Mouse (Mus musculus): Measurements from ENCODE around the gene Fam3b. TPM values are rescaled to one million over a fixed set of nuclear protein-coding genes. Genes with fewer than 3 reads are reported as not detected.

Fam3b gene
- polyA plus RNA-seq, 1 experiment: not detected

DNA sequence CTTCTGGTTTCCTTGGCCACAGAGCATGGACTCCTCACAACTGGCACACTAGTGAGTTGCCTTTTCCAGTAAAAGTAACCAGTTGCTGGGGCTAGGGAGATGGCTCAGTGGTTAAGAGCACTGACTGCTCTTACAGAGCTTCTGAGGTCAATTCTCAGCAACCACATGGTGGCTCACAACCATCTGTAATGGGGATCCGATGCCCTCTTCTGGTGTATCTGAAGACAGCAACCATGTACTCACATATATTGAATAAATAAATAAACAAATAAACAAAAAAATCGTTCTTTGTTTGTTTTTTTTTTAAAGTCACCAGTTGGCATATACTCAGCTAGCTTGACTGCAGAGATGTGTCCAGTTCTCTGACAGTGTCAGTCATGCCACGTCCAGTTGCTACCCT is 1.7 kb upstream of the Fam3b start:
- no peak for TF ChIP-seq MAX (IDR thresholded peaks at IDR 0.05)
- TF ChIP-seq CTCF (IDR thresholded peaks at IDR 0.05; ENCODE audit: control insufficient read depth, insufficient read depth, insufficient read length): no peak

DNA sequence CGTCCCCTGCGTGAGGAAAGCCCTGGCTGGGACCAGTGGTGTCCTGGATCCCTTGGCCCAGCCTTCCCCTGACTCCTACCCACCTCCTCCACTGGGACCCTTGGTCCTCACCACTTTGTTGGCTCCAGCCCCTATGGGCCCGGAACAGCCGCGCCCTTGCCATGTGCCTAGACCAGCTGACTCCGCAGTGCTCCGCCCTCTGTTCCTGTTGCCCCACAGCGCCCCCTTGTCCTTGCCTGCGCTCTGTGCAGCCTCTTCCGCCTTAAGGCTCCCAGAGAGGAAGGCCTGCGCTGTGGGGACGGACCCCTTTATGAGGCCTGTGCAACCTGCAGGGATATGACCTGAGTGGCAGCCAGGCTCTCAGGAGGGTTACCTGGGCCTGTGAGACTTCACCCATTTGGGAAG is 2.3 kb downstream of the Fam3b start:
- Histone ChIP-seq H3K27me3 (ENCODE audit: control insufficient read depth, insufficient read depth, insufficient read length) (no peaks in the 10 kb centered on the region), H3K36me3 (ENCODE audit: control insufficient read depth, insufficient read depth) (no peaks in the 10 kb centered on the region), H3K79me3 (ENCODE audit: low read depth) (no peaks in the 10 kb centered on the region), H3K4me3 (ENCODE audit: insufficient read depth, poor library complexity, severe bottlenecking) (no peak overlapping the region), H3ac (ENCODE audit: control insufficient read depth, insufficient read length, low read depth) (no peak overlapping the region), H3K79me2 (ENCODE audit: control insufficient read depth, insufficient read depth) (no peaks in the 10 kb centered on the region)
- no peak for TF ChIP-seq MAX (IDR thresholded peaks at IDR 0.05)
- TF ChIP-seq MYOG (IDR thresholded peaks at IDR 0.05; ENCODE audit: control insufficient read depth, extremely low read depth, insufficient read length): no peak
- TF ChIP-seq FOSL1 (IDR thresholded peaks at IDR 0.05; ENCODE audit: insufficient read depth, low read length, poor library complexity, severe bottlenecking): no peak
- no peak for TF ChIP-seq CEBPB (IDR thresholded peaks at IDR 0.05; ENCODE audit: low read depth)
- TF ChIP-seq USF1 (IDR thresholded peaks at IDR 0.05; ENCODE audit: low read depth): no peak
- no peak for TF ChIP-seq CTCF (IDR thresholded peaks at IDR 0.05; ENCODE audit: control insufficient read depth, insufficient read depth, insufficient read length)

More for the DNA sequence above, 1.7 kb upstream of the Fam3b start:
- Histone ChIP-seq H3K79me2 (ENCODE audit: control insufficient read depth, insufficient read depth) (no peaks in the 10 kb centered on the region), H3K79me3 (ENCODE audit: low read depth) (no peaks in the 10 kb centered on the region), H3K27me3 (ENCODE audit: control insufficient read depth, insufficient read depth, insufficient read length) (no peaks in the 10 kb centered on the region), H3K36me3 (ENCODE audit: control insufficient read depth, insufficient read depth) (no peaks in the 10 kb centered on the region), H3ac (ENCODE audit: control insufficient read depth, insufficient read length, low read depth) (no peak overlapping the region), H3K4me3 (ENCODE audit: insufficient read depth, poor library complexity, severe bottlenecking) (no peak overlapping the region)

DNA sequence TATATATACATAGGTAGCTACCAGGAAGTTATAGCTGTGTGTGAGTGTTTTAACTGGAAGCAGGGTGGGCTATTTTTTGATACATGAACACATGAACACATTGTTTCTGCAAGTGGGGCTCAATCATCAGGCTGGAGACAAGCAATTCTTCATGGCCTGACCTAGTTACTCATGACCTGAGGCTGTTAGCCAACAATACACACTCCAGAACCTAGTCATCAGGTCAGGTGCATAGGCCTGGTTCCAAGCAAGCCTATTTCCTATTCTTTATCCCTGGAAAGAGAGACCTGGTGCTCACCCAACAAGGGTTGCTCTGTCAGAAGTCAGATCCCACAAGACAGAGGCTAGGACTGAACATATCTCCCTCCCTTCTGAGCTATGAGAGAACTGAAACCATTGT is 3.1 kb downstream of the Fam3b start:
- H3ac ChIP-seq (ENCODE audit: control insufficient read depth, insufficient read length, low read depth): no peak overlapping the region
- no peaks in the 10 kb centered on the region for H3K27me3 ChIP-seq (ENCODE audit: control insufficient read depth, insufficient read depth, insufficient read length)
- H3K79me3 ChIP-seq (ENCODE audit: low read depth): no peaks in the 10 kb centered on the region
- TF ChIP-seq FOSL1 (IDR thresholded peaks at IDR 0.05; ENCODE audit: insufficient read depth, low read length, poor library complexity, severe bottlenecking): no peak
- no peak for TF ChIP-seq CEBPB (IDR thresholded peaks at IDR 0.05; ENCODE audit: low read depth)
- no peak for TF ChIP-seq MYOD1 (IDR thresholded peaks at IDR 0.05; ENCODE audit: control insufficient read depth, insufficient read length, low read depth)
- TF ChIP-seq USF1 (IDR thresholded peaks at IDR 0.05; ENCODE audit: low read depth): no peak
- TF ChIP-seq MYOG (IDR thresholded peaks at IDR 0.05; ENCODE audit: control insufficient read depth, extremely low read depth, insufficient read length): no peak
- no peaks in the 10 kb centered on the region for H3K36me3 ChIP-seq (ENCODE audit: control insufficient read depth, insufficient read depth)
- H3K79me2 ChIP-seq (ENCODE audit: control insufficient read depth, insufficient read depth): no peaks in the 10 kb centered on the region
- H3K4me3 ChIP-seq (ENCODE audit: insufficient read depth, poor library complexity, severe bottlenecking): no peak overlapping the region

DNA sequence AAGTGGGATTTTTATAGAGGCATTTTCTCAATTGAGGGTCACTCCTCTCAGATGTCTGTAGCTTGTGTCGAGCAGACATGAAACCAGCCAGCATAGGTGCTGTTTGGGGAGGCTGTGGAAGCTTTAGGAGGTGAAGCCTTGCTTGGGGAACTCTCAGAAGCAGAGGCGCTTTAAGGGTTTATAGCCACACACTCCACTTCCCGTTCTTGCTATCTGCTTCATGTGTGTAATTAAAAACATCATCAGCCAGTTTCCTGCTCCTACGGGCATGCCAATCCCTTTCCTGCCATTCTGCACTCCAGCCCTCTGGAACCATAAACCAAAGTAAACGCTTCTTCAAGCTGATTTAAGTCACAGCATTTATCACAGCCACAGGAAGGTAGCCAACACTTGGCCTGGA is 3.8 kb downstream of the Fam3b start:
- no peaks in the 10 kb centered on the region for H3K79me2 ChIP-seq (ENCODE audit: control insufficient read depth, insufficient read depth)
- H3ac ChIP-seq (ENCODE audit: control insufficient read depth, insufficient read length, low read depth): no peak overlapping the region
- H3K79me3 ChIP-seq (ENCODE audit: low read depth): no peaks in the 10 kb centered on the region
- no peaks in the 10 kb centered on the region for H3K27me3 ChIP-seq (ENCODE audit: control insufficient read depth, insufficient read depth, insufficient read length)
- H3K36me3 ChIP-seq (ENCODE audit: control insufficient read depth, insufficient read depth): no peaks in the 10 kb centered on the region
- no peak for TF ChIP-seq CTCF (IDR thresholded peaks at IDR 0.05; ENCODE audit: control insufficient read depth, insufficient read depth, insufficient read length)
- TF ChIP-seq MAX (IDR thresholded peaks at IDR 0.05): no peak
- no peak overlapping the region for H3K4me3 ChIP-seq (ENCODE audit: insufficient read depth, poor library complexity, severe bottlenecking)

GRCm38 (mm10) chr16:97507783-97508182 is 6.8 kb downstream of the Fam3b start:
- no peaks in the 10 kb centered on the region for H3K36me3 ChIP-seq (ENCODE audit: control insufficient read depth, insufficient read depth)
- no peaks in the 10 kb centered on the region for H3K27me3 ChIP-seq (ENCODE audit: control insufficient read depth, insufficient read depth, insufficient read length)
- H3K4me3 ChIP-seq (ENCODE audit: insufficient read depth, poor library complexity, severe bottlenecking): no peak overlapping the region
- no peaks in the 10 kb centered on the region for H3K79me3 ChIP-seq (ENCODE audit: low read depth)
- no peak overlapping the region for H3ac ChIP-seq (ENCODE audit: control insufficient read depth, insufficient read length, low read depth)
- H3K79me2 ChIP-seq (ENCODE audit: control insufficient read depth, insufficient read depth): no peaks in the 10 kb centered on the region
- TF ChIP-seq MYOD1 (IDR thresholded peaks at IDR 0.05; ENCODE audit: control insufficient read depth, insufficient read length, low read depth): no peak
- no peak for TF ChIP-seq MYOG (IDR thresholded peaks at IDR 0.05; ENCODE audit: control insufficient read depth, extremely low read depth, insufficient read length)
- TF ChIP-seq USF1 (IDR thresholded peaks at IDR 0.05; ENCODE audit: low read depth): no peak
- no peak for TF ChIP-seq MAX (IDR thresholded peaks at IDR 0.05)
- TF ChIP-seq CEBPB (IDR thresholded peaks at IDR 0.05; ENCODE audit: low read depth): no peak
- no peak for TF ChIP-seq FOSL1 (IDR thresholded peaks at IDR 0.05; ENCODE audit: insufficient read depth, low read length, poor library complexity, severe bottlenecking)
- no peak for TF ChIP-seq CTCF (IDR thresholded peaks at IDR 0.05; ENCODE audit: control insufficient read depth, insufficient read depth, insufficient read length)

DNA sequence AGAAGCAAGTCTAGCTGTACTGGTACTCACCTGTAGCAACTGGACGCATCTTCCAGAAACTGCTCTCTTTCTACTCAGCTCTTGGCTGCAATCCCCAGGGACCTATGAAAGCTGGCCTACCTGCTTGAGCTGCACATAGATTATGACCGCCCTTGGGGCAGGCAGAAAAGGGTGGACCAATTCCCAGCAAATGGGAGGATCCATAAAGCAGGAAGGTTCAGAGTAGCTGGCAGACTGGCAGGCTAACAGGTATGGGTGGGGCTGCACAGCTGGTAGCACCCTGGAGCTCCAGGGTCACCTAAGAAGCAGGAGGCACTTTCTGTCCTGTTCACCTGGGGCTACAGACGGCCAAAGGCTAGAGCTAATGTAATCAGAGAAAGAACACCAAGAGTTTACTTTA is 9.8 kb downstream of the Fam3b start:
- TF ChIP-seq FOSL1 (IDR thresholded peaks at IDR 0.05; ENCODE audit: insufficient read depth, low read length, poor library complexity, severe bottlenecking) (no peak), CEBPB (IDR thresholded peaks at IDR 0.05; ENCODE audit: low read depth) (no peak), USF1 (IDR thresholded peaks at IDR 0.05; ENCODE audit: low read depth) (no peak), MYOG (IDR thresholded peaks at IDR 0.05; ENCODE audit: control insufficient read depth, extremely low read depth, insufficient read length) (no peak), MYOD1 (IDR thresholded peaks at IDR 0.05; ENCODE audit: control insufficient read depth, insufficient read length, low read depth) (no peak)
- Histone ChIP-seq H3K79me2 (ENCODE audit: control insufficient read depth, insufficient read depth) (no peaks in the 10 kb centered on the region), H3K4me3 (ENCODE audit: insufficient read depth, poor library complexity, severe bottlenecking) (no peak overlapping the region), H3K79me3 (ENCODE audit: low read depth) (no peaks in the 10 kb centered on the region), H3K36me3 (ENCODE audit: control insufficient read depth, insufficient read depth) (no peaks in the 10 kb centered on the region), H3K27me3 (ENCODE audit: control insufficient read depth, insufficient read depth, insufficient read length) (no peaks in the 10 kb centered on the region), H3ac (ENCODE audit: control insufficient read depth, insufficient read length, low read depth) (no peak overlapping the region)

All from C2C12 (cell line).